Mouse (Mus musculus) embryonic fibroblast, embryonic 13.5 days (primary cell): ENCODE measurements at regions not wholly inside any gene's neighbourhood (a gene's known extent, or its start where the extent isn't known, plus 50 kb on each side); places are given as distances from the start of the nearest gene placed in this dataset.

Source experiments
- CTCF ChIP-seq: IDR thresholded peaks from 2 replicates; pipeline ENCODE4 v1.5.1; 2011; ENCODE audit warnings: mild to moderate bottlenecking, control low read depth, low read length, moderate library complexity, borderline replicate concordance; ENCODE audit not compliant: insufficient read depth
- POLR2A ChIP-seq: IDR thresholded peaks from 2 replicates; pipeline ENCODE4 v1.6.1; 2011; ENCODE audit warnings: low read depth, mild to moderate bottlenecking, control low read depth, low read length, moderate library complexity

DNA sequence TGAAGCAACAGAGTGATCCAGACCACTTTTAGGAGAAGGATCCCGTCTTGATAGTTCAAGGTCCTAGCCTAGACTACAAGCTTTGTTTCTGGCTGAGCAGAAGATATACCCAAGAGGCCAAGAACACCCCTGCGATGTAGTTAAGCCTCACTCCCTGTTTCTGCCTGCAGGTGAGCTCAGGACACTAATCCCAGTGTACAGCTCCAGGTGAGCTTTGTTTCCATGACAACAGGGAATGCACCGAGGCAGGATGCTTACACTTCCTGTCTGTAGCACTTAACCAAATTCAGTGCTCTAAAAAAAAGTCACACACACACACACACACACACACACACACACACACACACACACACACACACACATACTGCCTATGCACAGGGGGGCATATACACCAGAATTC is 230.7 kb downstream of the Ajap1 start:
- TF ChIP-seq CTCF: no peak
- TF ChIP-seq POLR2A: no peak
